Mouse (Mus musculus) testis, postnatal 10 days (tissue): ENCODE measurements around the gene Dapk2.

Source experiments
- DNase-seq: peaks from one replicate; pipeline ENCODE4 v3.0.0; 2021; ENCODE audit warnings: low spot score

Dapk2 gene

DNA sequence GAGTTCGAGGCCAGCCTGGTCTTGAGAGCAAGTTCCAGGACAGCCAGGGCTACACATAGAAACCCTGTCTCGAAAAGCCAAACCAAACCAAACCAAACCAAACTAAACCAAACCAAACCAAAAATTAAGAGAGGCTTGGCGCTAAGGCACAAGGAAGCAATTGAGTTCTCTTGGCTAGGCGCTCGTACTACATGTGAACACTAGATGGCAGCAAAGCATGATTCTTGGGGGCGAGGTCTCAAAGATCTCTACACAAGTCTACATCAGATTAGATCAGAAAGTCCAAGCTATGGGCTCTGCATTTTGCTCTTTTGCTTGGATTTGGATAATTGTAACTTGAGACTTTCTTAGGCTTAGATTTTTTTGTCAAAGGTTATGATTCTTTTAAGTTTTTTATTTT lies 13.8 kb upstream of the Dapk2 start:
- peak; percentile 67 for DNase-seq

DNA sequence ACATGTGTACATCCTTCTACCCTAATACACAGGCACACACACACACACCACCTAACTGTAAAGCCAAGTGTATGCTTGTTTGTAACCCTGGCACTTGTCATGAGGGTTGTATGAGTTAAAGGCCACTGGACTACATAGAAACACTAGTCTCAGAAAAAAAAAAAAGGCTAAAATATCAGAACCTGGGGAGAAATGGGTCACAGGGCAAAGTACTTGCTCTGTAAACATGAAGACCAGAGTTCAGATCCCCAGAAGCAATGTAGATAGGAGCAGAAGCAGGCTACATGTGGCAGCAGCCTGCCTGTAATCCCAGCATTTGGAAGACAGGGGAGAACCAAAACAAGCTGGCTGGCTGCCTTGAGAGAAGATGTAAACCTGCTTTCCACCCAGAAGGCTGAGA lies 11.9 kb upstream of the Dapk2 start:
- no peak for DNase-seq

DNA sequence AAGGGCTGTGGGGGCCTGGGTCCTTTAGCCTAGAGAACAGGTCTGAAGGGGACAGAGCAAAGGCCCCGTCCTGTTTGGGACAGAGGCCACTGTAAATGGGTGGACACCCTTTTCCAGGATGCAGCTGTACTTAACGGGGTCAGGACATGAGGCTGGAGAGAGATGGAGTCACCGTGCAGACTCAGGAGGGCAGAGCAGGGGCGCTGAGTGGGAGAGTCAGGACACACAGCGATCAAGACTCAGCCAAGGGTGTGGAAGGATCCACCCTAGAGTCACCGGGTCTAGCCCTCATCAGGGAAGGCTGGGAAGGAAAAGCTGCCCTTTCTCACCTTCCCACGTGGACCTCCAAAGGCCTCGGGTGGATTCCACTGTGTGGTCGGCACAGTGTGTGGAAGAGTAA lies 6.0 kb upstream of the Dapk2 start:
- DNase-seq = no peak

GRCm38 (mm10) chr9:66153594-66153993 lies 4.4 kb upstream of the Dapk2 start:
- no peak for DNase-seq

DNA sequence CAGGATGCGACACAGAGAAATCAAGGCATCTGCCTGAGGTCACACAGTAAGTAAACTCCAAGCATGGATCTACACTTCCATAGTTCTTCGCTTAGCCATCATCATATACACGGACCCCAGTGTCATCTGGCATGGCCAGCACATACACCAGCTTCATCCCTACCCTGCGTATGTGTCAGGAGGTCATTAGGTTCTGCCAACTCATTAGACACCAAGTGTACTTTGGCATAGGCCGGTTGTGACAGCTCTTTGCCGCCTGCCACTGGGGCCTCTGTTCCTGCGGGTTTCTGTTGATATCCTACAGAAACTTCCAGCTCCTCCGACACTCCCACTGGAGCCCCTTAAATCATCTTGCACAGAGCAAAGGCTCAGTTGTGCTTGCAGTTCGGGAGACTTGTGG lies 4.0 kb upstream of the Dapk2 start:
- DNase-seq = no peak

DNA sequence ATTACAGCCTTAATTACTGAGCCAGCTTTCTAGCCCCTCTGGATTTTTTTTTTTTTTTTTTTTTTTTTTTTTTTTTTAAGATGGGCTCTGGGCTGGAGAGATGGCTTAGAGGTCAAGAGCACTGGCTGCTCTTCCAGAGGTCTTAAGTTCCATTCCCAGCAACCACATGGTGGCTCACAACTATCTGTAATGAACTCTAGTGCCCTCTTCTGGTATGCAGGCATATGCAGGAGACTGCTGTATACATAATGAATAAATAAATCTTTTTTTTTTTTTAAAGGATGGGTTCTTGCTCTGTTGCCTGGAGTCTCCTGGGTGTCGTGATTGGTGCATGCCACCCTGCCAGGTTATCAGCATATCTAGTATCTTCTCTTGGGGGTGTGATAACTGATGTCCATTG lies 2.5 kb upstream of the Dapk2 start:
- DNase-seq = no peak

- DNase-seq = no peak
Measured at GRCm38 (mm10) chr9:66158885-66159430, 935 bp downstream of the Dapk2 start.

DNA sequence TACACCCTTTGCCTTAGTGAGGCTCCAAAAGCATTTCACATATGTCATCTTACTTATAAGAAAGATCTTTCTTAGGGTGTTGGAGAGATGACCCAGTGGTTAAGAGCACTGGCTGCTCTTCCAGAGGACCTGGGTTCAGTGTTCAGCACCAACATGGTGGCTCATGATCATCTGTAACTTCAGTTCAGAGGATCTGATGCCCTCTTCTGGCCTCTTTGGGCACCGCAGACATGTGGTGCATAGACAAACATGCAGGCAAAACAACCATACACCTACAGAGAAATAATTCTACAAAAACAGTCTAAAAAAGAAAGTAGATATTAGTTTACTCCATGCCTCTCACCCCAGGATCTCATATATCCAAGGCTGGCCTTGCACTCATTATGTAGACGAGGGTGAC lies 2.1 kb downstream of the Dapk2 start:
- no peak for DNase-seq

DNA sequence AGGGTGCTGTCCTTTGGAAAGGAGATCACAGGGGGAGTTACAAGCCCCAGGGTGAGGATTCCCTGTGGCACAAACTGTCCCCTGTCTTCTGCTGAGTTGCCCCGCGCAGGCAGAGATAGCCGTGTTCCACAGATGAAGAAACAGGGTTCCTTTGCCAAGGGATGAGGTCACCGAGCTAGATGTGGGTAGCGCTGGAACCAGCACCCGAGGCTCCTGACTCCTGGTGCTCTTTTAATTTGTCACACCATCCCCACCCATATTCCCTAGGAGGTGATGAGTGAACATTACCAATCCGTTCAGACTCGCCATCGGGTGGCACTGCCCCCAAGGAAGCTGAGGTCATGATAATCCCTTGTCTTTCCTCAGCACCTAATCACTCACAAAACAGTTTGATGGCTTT lies 5.0 kb downstream of the Dapk2 start:
- no peak for DNase-seq

DNA sequence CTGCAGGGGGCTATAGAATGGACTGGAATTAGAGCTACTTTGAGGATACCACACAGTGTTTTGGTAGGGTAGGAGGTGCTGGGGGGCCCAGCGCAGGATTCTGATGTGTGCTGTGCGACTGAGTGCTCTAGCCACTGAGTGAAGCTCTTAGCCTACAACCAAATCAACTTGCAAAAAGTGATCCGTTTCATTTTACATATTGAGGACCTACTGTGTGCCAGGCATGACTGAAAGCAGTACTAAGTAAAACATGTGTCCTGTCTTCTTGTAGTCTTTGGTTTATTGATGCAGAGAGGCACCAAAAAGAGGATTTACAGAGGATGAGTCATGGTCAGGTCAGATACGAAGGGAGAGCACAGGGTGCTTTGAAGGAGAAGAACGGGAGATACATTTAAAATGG lies 9.2 kb downstream of the Dapk2 start:
- DNase-seq = no peak

DNA sequence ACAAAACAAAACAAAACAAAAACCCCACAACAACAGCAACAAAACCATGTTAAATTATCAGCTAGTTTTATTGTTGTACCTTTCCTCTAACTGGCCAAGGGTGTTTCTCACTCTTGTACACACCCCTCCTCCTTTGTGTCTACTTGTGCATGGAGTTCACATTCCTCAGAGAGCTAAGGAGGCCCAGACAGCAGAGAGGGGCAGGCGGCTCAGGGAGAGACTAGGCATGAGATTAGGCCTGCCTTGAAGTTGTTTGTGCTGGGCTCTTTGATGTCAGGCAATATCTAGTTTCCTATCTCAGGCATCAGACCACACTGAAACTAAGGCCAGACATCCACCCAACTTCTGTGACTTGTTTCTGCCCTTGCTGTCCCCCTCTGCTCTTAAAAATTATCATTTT lies 10.2 kb downstream of the Dapk2 start:
- no peak for DNase-seq

DNA sequence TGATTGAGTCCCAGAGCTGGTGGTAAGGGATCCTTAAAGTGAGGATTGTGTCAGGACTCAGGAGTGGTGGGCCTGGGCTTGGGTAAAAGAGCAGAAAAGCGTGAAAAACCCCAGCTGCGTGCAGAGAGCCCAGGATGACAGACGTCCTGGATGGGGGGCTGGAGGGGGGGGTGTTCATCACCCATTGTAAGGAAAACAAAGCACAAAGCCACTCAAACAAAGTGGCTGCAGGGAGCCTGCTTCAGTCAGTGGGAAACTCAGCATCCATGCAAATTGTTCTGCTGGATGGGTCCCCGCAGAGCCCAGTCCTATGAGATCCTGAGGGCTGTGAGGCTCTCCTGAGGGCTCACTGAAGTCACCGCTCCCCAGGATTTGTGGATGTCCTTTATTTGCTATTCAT lies 12.5 kb downstream of the Dapk2 start:
- no peak for DNase-seq

- no peak for DNase-seq
Measured at GRCm38 (mm10) chr9:66171275-66171921, 13.4 kb downstream of the Dapk2 start.

DNA sequence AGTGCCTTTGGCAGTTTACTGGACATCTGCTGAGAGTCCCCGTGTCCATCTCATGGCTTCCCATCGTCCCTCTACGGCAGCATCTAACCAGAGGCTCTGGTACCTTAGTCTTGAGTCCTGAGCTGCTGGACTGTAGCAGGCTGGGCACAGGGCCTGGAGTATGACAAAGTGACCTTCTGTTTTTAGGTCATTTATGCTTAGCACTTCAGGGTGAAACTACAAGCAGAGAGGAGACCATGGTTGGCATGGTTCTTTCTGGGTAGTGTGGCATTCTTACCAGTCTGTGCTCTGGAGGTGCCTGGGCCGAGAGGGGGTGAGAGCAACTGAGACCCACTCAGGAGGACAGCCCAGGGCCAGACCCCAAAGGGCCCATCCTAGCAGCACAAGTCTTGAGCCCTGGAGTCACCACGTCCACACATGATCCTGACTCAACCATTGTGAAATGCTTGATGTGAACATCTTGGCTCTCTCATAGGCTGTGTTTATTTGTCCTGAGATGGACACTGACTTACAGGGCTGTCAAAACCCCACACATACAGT lies 15.4 kb downstream of the Dapk2 start:
- no peak for DNase-seq

DNA sequence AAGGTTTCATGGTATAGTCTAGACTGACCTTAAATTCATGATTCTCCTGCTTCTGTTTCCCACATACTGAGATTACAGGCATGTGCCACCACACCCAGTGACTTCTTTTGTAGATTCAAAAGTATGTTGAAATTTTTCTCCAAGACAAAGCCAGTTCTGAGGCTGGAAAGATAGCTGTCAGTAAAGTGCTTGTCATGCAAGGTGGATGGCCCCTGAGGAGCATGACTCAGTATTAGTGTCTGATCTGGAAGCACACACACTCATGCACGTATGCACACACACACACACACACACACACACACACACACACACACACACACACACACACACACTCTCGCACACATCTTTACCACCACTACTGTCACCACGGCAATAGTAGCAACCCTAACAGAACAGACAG lies 17.0 kb downstream of the Dapk2 start:
- DNase-seq = no peak

- DNase-seq = no peak
Measured at GRCm38 (mm10) chr9:66177975-66178374, 20.0 kb downstream of the Dapk2 start.

DNA sequence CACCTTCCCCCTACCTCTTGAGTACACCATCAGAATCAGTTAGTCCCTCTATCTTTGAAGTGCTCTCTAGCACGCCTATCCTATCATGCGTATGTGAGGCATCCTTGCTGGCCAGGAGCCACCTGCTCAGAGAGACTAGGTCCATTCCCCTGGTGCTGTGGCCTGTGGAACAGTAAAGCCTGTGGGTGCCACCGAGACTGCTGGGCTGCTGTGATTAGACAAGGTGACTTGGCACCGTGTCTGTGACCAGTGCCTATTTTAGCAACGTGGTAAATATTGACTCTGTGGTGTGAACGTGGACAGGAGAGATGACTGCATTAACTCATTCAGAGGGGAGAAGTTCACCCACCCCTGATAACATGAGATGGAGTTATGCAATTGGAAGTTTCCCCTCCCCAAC lies 21.8 kb downstream of the Dapk2 start:
- no peak for DNase-seq

GRCm38 (mm10) chr9:66181126-66181825 lies 23.3 kb downstream of the Dapk2 start:
- no peak for DNase-seq

GRCm38 (mm10) chr9:66181826-66182678 lies 24.0 kb downstream of the Dapk2 start:
- no peak for DNase-seq

DNA sequence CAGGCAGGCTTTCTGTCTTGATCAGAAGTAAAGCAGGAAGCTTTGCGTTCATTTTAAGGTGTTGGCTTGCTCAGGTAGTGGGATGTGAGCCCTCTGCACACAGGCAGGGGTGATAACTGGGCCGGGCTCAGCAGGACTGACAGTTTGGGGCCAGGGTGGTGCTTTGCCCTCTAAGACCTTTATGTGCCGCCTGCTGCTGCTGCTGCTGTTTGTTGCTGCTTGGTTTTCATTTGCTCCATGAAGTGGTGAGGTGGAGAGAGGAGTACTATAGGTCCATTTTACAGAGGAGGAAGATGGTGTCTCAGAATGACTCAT lies 24.6 kb downstream of the Dapk2 start:
- no peak for DNase-seq

- DNase-seq = no peak
Measured at GRCm38 (mm10) chr9:66183023-66183422, 25.0 kb downstream of the Dapk2 start.

- no peak for DNase-seq
Measured at GRCm38 (mm10) chr9:66184572-66184971, 26.5 kb downstream of the Dapk2 start.

DNA sequence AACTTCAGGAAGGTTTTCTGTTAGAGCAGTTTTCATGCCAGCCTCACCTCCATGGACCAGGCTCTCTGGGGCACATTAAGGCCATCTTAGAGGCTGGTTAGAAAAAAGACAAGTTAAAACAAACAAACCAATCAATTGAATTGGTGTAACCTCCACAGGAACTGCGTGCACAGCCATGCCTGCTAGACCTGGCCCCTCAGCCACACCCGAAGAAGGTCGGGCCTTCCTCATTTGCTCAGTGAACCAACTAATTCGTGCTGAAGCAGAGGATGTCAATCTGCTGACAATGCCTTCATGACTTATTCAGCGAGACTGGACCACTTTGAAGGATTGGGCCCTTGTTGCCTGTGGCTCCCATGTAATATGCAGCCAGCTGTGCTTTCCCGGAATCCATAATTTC lies 28.4 kb downstream of the Dapk2 start:
- no peak for DNase-seq
